Mouse (Mus musculus): ENCODE results near the gene St6galnac5.

Gene St6galnac5

DNA sequence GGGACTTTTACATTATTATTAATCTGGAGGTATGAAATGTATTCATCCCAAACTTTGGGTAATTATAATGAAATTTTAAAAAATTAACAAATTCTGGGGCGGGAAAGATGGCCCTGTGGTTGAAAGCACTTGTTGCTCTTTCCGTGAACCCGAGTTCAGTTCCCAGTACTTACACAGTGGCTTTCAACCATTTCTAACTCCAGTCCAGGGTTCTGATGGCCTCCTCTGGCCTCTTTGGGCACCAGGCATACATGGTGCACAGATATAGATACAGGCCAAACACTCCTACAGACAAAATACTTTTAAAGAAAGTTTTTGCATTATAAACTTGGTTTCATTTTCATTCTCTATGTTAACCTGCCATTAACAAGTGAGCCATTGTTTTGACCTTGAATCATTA is 68.4 kb downstream of the St6galnac5 start:
- in situ Hi-C loops (cut with MboI, MseI), result no loop called here

DNA sequence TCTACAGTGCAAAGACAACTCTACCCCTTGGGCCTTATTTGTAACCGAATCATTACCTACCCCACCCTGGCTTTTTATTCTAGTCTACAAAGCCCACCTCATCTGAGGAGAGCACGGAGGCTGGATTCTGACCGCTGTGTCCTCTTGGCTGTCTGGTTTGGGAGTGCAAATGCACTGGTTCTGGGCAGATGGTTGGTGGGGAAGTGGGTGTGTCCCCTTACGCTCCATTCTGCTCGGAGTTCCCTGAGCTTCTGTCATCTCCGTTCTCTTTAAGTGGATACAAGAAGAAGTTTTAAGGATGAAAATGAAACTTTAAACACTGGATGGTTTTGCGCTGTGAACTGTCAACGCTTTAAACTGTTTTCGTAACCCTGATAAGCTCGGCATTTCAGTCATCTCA is 68.9 kb downstream of the St6galnac5 start:
- in situ Hi-C loops (cut with MboI, MseI), result no loop called here

DNA sequence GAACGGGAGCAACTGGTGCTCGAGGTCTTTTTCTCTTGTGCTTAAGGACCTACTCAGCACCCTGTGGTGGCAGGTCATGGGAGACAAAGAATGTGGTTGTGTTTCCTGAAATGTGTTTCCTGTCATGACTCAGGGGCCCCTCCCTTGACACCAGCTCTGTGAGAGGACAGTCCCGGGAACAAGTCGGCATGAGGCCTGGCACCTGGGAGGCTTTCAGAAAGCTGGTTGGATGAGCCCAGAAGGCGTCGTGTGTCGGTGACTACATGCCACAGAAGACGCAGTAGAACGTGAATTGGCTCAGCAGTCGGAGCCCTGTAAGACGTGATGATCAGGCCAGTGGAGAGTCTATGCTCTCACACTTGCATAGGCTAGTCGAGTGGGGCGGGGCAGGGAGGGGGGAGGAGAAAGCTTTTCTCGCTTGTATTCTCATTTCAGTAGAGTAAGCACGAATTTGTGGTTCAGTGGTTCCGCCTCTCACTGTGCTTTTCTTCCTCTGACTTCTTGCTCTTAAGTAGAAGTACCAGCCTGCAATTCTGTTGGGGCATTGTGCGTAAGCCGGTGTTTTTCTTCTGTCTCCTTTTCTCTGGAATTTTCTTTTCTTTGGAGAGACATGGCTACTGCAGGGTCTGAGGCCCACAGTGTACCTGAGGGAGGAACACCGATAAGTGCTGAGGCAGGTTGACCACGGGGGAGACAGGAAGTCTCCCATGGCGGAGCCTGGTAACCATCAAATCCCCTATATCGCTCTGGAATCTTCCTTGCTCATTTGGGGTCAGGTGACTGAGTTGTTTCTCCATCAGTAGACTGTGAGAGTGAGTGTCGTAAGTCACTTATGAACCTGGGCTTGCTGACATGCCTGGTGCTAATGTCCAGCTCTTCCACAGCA is 69.6 kb downstream of the St6galnac5 start:
- in situ Hi-C loops (cut with MboI, MseI), result no loop called here

DNA sequence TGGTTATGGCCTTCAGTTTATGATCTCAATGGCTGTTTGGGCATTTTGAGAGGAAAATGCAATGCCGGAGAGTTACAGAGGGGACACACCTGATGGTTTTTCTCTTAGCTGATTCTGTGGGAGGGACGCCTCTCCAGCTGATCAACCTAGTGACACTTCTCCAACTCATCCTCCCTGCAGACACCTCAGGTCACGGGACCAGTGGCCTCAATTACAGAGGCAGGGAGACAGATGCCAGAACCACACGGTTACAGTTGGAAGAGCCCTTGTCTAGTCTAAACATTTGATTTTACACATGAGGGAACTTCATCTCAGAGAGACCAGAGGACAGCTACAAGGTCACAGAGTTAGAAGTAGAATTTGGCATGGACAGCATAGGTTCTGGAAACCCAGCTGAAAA is 70.5 kb downstream of the St6galnac5 start:
- in situ Hi-C loops (cut with MboI, MseI), result no loop called here

DNA sequence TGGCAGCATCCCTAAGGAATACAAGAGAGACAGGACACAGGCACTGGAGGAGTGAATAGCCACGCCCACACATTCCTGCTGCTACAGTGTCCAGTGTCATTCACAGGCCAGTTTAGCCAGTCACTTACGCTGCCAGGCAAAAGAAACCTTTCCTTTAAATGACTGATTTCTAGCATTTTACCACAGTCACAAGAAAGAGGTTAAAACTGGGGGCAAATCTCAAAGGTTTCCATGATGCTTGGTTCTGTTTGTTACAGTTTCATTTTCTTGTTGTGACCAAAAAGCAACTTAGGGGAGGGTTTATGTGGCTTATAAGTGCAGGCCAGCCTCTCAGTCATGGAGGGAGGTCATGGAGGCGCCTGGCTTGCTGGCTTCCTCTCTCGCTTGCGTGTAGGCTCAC is 74.4 kb downstream of the St6galnac5 start:
- in situ Hi-C loops (cut with MboI, MseI), result no loop called here

DNA sequence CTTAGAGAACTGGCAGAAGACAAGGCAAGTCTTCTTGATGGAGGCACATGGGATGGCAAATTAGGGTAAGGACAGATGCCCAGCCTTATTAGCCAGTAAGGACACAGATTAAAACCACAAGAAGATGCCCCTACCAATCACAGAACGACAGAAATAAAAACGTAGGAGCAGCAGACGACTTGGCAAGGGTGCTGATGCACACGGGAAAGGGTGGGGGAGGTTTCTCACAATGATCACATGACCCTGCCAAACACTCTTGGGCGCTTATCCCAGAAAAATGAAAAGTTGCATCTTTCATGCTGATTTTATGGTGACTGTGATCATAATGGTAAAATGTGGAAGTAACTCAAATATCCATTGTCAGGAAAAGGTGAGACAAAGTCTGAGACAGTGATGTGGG is 75.0 kb downstream of the St6galnac5 start:
- in situ Hi-C loops (cut with MboI, MseI), result no loop called here

DNA sequence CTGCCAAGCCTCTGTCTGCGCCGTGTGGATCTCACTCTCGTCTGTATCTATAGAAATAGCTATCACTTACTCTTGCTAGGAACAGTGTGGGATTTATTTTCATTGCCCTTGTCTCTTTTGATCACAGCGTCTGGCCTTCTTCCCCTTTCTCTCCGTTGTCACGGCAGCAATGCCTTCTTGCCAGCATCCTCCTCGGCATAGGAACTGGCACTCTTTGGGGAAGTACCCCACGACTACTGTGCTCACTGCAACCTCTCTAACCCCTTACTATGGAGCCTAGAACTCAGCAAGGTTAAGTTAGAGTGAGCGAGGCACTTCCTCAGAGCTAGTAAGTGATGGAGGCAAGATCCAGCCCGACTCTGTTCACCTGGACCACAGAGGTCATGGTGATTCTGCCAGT is 76.2 kb downstream of the St6galnac5 start:
- in situ Hi-C loops (cut with MboI, MseI), result no loop called here

DNA sequence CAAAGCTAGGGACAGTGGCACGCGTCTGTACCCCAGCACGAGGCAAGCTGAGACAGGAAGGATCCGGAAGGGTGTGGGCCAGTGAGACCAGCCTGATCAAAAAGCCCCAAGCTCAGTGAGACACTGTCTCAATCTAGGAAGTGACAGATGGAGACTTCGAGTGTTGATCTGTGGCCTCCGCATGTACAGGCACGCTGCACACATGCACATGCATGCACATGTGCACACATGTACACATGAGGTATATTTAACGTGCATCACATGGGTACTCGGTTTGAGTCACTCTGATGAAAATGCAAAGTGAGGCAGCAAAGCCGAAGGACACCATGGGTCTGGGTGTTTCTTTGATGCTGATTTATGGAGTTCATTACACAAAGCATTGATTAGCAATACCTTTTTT is 77.0 kb downstream of the St6galnac5 start:
- in situ Hi-C loops (cut with MboI, MseI), result no loop called here

DNA sequence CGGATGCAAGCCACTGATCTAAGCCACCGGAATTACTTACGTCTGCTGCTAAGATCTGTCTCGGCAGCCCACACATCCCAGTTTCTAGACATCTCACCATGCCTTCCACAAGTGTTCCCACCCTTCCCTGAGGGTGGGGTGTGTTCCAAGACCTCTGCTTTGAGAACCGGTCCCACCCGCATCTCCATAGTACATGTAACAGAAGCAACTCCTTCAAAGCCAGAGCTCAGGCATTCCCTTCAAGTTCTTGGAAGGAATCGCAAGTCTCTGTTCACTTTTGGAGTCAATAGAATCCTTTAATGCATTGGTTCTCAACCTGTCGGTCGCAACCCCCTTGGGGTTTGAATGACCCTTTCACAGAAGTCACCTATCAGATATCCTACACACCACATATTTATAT is 83.1 kb downstream of the St6galnac5 start:
- in situ Hi-C loops (cut with MboI, MseI), result no loop called here

DNA sequence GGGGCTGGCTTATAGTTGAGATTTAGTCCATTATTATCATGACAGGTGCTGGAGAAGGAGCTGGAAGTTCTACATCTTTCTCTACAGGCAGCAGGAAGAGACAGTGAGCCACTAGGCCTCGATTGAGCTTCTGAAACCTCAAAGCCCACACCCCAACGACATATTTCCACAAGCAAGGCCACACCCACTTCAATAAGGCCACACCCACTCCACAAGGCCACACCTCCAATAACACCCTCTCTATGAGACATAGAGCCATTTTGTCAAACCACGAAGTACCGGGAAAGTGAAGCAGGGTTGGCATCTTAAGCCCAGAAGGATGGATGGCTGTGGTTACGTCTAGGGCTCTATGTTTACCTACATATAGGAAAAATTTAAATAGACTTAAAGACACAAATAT is 84.8 kb downstream of the St6galnac5 start:
- in situ Hi-C loops (cut with MboI, MseI), result no loop called here

DNA sequence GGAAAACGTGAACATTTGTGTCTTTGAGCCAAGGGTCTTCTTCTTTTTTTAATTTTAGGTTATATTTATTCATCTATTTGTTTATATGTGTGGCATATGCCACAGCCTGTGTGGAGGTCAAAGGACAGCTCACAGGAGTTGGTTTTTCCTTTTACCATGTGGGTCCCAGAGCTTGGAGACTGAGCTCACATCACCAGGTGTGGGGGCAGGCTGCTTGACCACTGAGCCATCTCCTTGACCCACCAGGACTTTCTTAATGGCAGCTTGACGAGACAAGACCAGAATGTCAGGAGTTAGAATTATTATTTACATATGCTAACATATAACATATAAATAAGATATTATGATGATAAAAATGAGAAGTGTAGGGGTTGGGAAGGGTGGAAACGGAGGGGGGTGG is 85.9 kb downstream of the St6galnac5 start:
- in situ Hi-C loops (cut with MboI, MseI), result no loop called here

DNA sequence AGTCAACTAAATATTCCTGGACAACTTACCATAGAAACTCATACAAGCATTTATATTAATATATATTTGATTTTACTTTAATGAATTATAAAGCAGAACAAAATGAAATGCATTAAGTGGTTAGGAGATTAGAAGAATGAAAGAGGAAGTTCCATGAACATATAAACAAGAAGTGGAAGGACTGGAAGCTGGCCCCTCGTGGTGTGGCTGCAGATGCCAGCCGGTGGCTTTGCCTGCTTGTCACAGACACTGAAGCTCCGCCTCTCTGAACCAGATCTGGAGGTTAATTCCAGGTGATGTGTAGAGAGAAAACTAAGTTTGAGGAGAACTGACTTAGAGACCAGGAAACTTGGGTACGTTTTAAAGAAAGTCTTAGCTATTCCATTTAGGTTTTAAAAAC is 87.1 kb downstream of the St6galnac5 start:
- in situ Hi-C loops (cut with MboI, MseI), result no loop called here

DNA sequence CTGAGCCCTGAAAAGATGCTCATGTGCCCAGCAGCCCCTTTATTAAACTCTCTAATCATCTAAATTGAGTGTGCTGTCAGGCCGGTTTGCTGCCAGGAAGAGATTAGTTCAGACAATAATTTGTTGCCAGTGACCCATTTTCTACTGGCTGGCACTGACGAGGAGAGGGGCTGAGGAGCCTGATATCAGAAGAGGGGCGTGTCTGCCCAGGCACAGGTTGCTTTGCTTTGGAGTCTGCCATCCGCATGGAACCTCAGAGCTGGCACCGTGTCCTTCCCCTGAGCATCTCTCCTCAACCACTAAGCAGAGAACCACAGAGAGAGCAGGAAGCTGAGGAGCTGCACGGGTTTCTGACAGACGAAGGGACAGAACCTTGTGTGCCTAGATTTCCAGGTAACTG is 93.9 kb downstream of the St6galnac5 start:
- in situ Hi-C loops (cut with MboI, MseI), result no loop called here

DNA sequence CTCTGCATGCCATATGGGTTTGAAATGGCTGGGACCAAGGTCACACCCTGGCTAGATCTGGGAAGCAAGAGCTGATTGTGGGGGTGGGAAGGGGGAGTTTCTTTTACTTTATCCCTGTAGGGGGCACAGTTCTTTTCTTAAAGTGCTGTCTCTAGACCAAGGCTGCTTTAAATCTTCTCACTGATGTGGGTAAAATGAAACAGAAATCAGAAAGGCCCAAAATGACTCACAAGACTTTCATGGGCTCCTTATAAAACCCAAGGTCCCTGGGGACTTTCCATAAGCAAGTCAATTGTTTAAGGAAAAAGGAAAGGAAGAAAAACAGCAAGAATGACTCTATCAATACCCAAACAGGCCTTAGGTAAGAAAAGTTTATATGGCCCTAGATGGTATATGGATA is 95.3 kb downstream of the St6galnac5 start:
- in situ Hi-C loops (cut with MboI, MseI), result no loop called here

DNA sequence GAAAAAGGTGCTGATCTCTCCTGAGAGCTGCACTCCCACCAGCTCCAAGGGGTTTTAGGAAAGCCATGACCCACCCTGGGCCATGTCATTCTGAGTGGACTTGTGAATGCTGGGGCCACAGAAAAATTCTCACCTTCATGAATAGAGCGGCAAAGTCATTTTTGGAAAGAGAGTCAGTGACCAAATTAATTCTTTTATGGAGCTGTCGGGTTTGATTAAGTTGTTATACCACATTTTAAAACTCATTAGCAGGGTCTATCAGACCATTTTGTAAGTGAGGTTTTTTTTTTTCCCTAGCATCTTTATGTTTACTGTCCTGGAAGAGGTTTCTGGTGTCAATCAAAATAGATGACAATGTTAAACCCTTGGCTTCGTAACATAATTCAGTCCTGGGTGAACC is 98.5 kb downstream of the St6galnac5 start:
- in situ Hi-C loops (cut with MboI, MseI), result no loop called here

DNA sequence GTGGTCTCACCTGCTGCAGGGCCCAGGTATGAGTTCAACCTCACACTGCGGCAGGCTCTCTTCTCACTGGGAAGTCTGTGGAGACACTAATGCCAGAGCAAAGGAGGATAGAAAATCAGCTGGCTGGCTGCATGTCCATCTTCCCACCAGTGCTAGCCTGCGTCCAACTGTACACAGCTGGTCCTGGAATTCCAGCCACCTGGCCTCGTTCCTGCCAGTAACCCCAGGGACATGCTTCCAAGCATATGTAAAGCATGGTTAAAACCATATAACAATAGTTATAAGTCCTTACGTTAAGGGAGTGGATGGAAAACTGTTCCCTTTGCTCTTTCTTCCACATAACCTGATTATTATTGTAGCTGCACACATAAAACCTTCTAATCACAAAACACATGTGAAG is 100.3 kb downstream of the St6galnac5 start:
- in situ Hi-C loops (cut with MboI, MseI), result no loop called here

DNA sequence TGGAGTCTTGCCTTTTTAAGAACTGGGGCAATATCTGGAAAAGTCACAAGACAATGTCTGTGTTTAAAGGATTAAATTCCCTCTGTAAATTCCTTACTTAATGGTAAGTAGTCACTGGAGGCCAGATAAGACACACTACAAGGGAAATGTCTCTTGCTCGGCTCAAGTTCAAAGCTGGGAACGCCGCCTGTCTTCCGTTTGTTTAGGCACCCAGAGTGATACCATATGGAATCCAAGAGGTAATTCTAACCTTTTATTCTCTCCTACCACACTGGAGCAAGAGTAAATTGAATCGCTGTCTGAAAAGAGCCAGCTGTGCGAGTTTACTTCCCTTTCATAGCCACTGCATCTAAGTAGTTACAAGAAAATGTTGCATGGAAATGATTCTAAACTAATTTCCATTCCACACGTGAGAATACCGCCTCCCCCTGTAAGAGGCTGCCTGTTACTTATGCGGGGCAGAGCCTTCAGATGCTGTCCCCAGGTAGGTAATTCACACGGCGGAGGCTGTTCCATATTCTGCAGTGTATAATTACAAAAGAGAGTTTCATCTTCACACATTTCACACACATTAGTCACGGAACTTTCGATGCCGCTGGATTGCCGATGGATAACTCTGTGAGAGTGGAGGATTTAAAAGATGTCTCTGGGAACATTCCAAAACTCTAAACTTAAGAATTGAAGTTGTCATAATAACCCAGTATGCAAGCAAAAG is 101.8 kb downstream of the St6galnac5 start:
- in situ Hi-C loops (cut with MboI, MseI), result no loop called here

DNA sequence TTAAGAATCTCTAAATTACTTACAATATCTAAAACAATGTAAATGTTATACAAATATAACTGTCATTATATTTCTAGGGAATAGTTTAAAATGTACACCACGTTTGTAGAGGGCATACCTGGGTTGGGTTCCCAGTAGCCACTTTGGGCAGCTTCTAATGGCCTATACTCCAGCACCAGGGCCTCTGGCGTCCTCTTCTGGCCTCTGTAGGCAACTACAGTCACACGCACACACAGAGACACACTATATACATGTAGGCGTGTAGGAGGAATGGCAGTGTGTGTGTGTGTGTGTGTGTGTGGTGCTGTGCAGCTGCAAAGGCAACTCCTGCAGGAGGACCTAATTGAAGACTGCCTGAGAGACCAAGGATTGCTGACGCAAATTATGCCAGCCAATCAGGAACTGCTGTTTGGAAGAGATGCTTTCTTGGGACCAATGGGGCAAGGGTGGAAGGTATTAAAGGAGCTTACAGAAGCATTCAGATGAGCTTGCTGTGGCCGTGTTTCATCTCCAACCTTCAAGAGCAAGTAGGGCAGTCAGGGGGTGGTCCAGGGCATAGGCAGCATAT is 106.2 kb downstream of the St6galnac5 start:
- in situ Hi-C loops (cut with MboI, MseI), result no loop called here

DNA sequence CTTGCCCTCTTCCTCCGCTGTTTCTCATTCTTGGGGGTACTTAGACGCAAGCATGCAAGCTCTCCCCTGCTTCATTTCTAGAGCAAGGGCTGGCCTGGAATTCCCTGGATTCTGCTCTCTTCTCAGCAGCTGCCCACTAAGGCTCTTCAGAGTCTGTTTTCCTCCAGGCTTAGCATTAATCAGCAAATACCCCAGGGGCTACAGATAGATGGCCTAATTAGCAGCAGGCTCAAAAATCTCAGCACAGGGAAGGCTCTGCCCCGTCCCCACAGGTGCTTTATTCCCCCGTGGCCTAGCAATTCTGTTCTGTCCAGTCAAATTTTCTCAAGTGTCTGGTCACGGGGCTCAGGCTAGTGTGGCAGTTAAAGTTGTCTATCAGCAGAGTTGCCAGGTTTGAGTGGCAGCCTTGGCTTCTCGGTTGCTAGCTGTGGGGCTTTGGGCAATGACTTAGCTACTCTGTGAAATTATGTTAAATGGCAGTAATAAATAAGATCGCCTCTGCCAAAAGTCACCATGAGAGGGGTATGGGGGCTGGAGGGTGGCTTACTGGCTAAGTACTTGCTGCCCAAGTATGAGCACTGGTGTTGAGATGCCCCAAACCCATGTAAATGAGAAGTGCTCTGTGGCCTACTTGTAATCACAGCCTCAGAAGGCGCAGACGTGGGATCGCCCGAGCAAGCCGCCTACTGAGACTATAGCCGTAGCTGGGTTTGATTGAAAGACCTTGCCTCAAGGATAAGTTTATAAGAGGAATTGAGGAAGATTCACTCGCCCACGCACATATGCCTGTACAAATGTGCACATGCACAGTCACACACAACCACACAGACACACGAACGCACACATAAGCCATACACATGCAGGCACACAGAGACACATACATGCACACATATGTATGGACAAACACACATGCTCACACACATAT is 107.4 kb downstream of the St6galnac5 start:
- in situ Hi-C loops (cut with MboI, MseI), result no loop called here

DNA sequence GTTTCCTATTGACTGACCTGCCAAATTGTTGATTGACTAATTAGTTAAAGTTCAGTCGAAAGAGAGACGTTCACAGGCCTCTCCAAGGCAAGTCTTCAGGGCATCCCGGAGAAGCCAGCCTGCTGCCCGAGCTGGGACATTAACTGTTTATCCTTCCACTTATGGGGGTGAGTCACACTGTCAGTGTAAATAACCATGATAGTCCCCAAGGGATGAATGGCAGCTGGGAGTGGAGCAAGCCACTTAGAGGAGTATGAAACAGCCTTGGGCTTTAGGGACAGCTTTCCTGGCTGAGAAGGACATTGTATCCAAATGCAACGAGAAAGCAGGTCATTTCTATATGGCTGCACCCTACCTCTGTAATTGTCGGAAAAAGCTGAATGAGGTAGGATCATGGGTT is 109.5 kb downstream of the St6galnac5 start:
- in situ Hi-C loops (cut with MboI, MseI), result no loop called here

DNA sequence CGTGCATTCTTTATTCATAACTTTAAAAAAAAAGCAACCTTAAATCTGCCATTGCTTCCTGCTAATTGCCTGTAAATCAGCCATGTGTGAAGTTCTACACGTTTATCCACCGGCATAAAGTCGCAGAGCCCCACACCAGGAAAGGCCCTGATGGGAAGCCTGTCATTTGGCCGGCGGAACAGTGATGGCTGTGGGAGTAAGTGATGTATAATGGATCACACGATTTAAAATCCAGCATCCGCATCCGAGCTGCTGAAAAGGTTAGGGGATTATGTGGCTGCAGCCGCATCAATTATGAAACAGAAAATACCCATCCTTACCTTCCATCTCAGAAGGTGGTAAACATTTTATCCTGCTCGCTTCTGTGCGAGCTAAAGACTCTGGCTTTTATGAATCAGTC is 110.0 kb downstream of the St6galnac5 start:
- in situ Hi-C loops (cut with MboI, MseI), result no loop called here

Data from regulatory T cell (primary cell).